Mouse (Mus musculus): ENCODE data around the gene Sptbn1.

GRCm38 (mm10) chr11:30209495-30209894 lies 58.5 kb downstream of the Sptbn1 start:
- TF ChIP-seq POLR2A (IDR thresholded peaks at IDR 0.05; ENCODE audit: low read depth, low read length) (no peak), CTCF (IDR thresholded peaks at IDR 0.05; ENCODE audit: extremely low read depth, insufficient read depth, insufficient read length, insufficient replicate concordance) (no peak)

All from spleen, adult 2 months (tissue).